Mouse (Mus musculus) heart, postnatal 0 days (tissue): ENCODE results near the gene Copg2.

Source experiments
- CTCF ChIP-seq: IDR thresholded peaks from 2 replicates; pipeline ENCODE4 v1.5.1; 2016; ENCODE audit warnings: antibody characterized with exemption, control low read depth, low read depth
- EP300 ChIP-seq: IDR thresholded peaks from 2 replicates; pipeline ENCODE4 v1.6.1; 2016; ENCODE audit warnings: antibody characterized with exemption, low read depth

GRCm38 (mm10) chr6:30891761-30892160 is 4.8 kb downstream of the Copg2 start:
- TF ChIP-seq CTCF, result no peak
- TF ChIP-seq EP300, result no peak
